Mouse (Mus musculus): Measurements from ENCODE around the gene Npy4r.
A peak's percentile ranks its signal among the peaks of the same experiment; 100 is the strongest.

The Npy4r gene

GRCm38 (mm10) chr14:34119046-34119723 is 33.1 kb downstream of the Npy4r start:
- DNase-seq, result peak; percentile 80 to 82

- no peak for DNase-seq
Measured at GRCm38 (mm10) chr14:34114311-34114710, 38.0 kb downstream of the Npy4r start.

- no peak for DNase-seq
Measured at GRCm38 (mm10) chr14:34107594-34107993, 44.7 kb downstream of the Npy4r start.

GRCm38 (mm10) chr14:34106389-34107062 is 45.8 kb downstream of the Npy4r start:
- peak; percentile 26 to 31 for DNase-seq

GRCm38 (mm10) chr14:34104892-34105291 is 47.4 kb downstream of the Npy4r start:
- peak; percentile 71 for DNase-seq

- DNase-seq, result no peak
Measured at GRCm38 (mm10) chr14:34103855-34104254, 48.4 kb downstream of the Npy4r start.

- no peak for DNase-seq
Measured at GRCm38 (mm10) chr14:34102601-34103000, 49.7 kb downstream of the Npy4r start, which contains the start of gene A630023A22Rik. TSS of gene A630023A22Rik (minus strand) at chr14:34102754.

GRCm38 (mm10) chr14:34096161-34096560 is 56.1 kb downstream of the Npy4r start:
- DNase-seq, result no peak

Measured in cerebellum, postnatal 36 days (tissue).